Mouse (Mus musculus) testis, postnatal 14 days (tissue): Measurements from ENCODE around the gene Gpr22.

ENCODE experiments used
- DNase-seq: peaks from one replicate; pipeline ENCODE4 v3.0.0; 2021; ENCODE audit warnings: low spot score

The Gpr22 gene

GRCm38 (mm10) chr12:31667187-31667586, 46.6 kb downstream of the Gpr22 start:
- DNase-seq = no peak

GRCm38 (mm10) chr12:31665999-31666398, 47.7 kb downstream of the Gpr22 start:
- no peak for DNase-seq
